Mouse (Mus musculus) neural tube, embryonic 11.5 days (tissue): ENCODE data around the gene Dglucy. TPM values are rescaled to one million over a fixed set of nuclear protein-coding genes. Genes with fewer than 3 reads are reported as not detected.
"Not testable (repeated sequence)": the region's sequence is repeated elsewhere in the genome, so short reads cannot be mapped to it uniquely, and the experiment has no call there.

Experiments
- ATAC-seq: fragments of 200-750 bp; cut with Nextera tagmentation; 2 replicates; pipeline ENCODE4 v1.8.0; 2017; ENCODE audit warnings: moderate number of reproducible peaks, mild to moderate bottlenecking, moderate TSS enrichment, moderate library complexity; ENCODE audit not compliant: insufficient read depth, low FRiP score, low TSS enrichment
- DNase-seq: peaks from one replicate; pipeline ENCODE4 v3.0.0-alpha.2; 2015; ENCODE audit warnings: low spot score
- H3K27ac ChIP-seq: fragments of 300-500 bp; sonication (generic); 2 replicates; pipeline ENCODE4 v1.5.1; 2014; ENCODE audit warnings: low read depth, mild to moderate bottlenecking, low read length
- H3K27me3 ChIP-seq: fragments of 300-500 bp; sonication (generic); 2 replicates; pipeline ENCODE4 v1.6.1; 2014; ENCODE audit warnings: mild to moderate bottlenecking, low read length, mixed read lengths; ENCODE audit not compliant: control insufficient read depth, insufficient read depth
- H3K36me3 ChIP-seq: fragments of 300-500 bp; sonication (generic); 2 replicates; pipeline ENCODE4 v1.6.1; 2014; ENCODE audit warnings: mild to moderate bottlenecking, low read length, moderate library complexity, mixed read lengths; ENCODE audit not compliant: control insufficient read depth, insufficient read depth
- H3K4me1 ChIP-seq: fragments of 300-500 bp; sonication (generic); 2 replicates; pipeline ENCODE4 v1.6.1; 2014; ENCODE audit warnings: low read length, mixed read lengths; ENCODE audit not compliant: control insufficient read depth, insufficient read depth
- H3K4me2 ChIP-seq: fragments of 300-500 bp; sonication (generic); 2 replicates; pipeline ENCODE4 v1.6.1; 2014; ENCODE audit warnings: low read depth, mild to moderate bottlenecking, moderate library complexity
- H3K4me3 ChIP-seq: fragments of 300-500 bp; sonication (generic); 2 replicates; pipeline ENCODE4 v1.5.1; 2014; ENCODE audit warnings: low read depth, low read length
- H3K9ac ChIP-seq: fragments of 300-500 bp; sonication (generic); 2 replicates; pipeline ENCODE4 v1.6.1; 2014; ENCODE audit warnings: mild to moderate bottlenecking, low read length
- H3K9me3 ChIP-seq: fragments of 300-500 bp; sonication (generic); 2 replicates; pipeline ENCODE4 v1.6.1; 2016; ENCODE audit warnings: low read length; ENCODE audit not compliant: control insufficient read depth
- WGBS: fragments of 180-500 bp; shearing (Covaris S2); extraction: QIAGEN DNeasy Blood & Tissue Kit; methylation state at CpG from one replicate; pipeline ENCODE4 v1.1.7; 2014; 5-methylcytosine and 5-hydroxymethylcytosine counted together
- polyA plus RNA-seq: library from polyadenylated mRNA; unstranded; fragments of >200 nt; fragmentation: Nextera tagmentation; extraction: Ambion mirVana; gene quantifications from 2 replicates; pipeline ENCODE4 v1.2.1, GENCODE M21; 2014

Gene Dglucy
- polyA plus RNA-seq, 1 experiment from 2014 or later: 0.73 TPM

- Histone ChIP-seq H3K27me3 (no peaks in the 10 kb centered on the region), H3K9me3 (no peaks in the 10 kb centered on the region), H3K36me3 (no peaks in the 10 kb centered on the region), H3K27ac (no peak overlapping the region), H3K9ac (no peak overlapping the region), H3K4me2 (no peak overlapping the region), H3K4me3 (no peak overlapping the region), H3K4me1 (no peaks in the 10 kb centered on the region)
- ATAC-seq (no peak), DNase-seq (no peak)
- 85% methylated on average over 6 of the region's 6 CpGs for WGBS
Observed at GRCm38 (mm10) chr12:100791425-100791824, 12.6 kb downstream of the Dglucy start.

GRCm38 (mm10) chr12:100794450-100795230 lies 15.8 kb downstream of the Dglucy start:
- 61% methylated on average over 7 of the region's 7 CpGs for WGBS
- ATAC-seq (no peak), DNase-seq (no peak)
- no peaks in the 10 kb centered on the region for H3K36me3 ChIP-seq
- no peaks in the 10 kb centered on the region for H3K4me1 ChIP-seq
- no peaks in the 10 kb centered on the region for H3K9me3 ChIP-seq
- no peak overlapping the region for H3K9ac ChIP-seq
- no peak overlapping the region for H3K27ac ChIP-seq
- no peaks in the 10 kb centered on the region for H3K27me3 ChIP-seq
- H3K4me3 ChIP-seq: no peak overlapping the region
- no peak overlapping the region for H3K4me2 ChIP-seq

- H3K4me2 ChIP-seq: no peak overlapping the region
- H3K27ac ChIP-seq: no peak overlapping the region
- no peaks in the 10 kb centered on the region for H3K36me3 ChIP-seq
- DNase-seq (no peak), ATAC-seq (no peak)
- WGBS: 86% methylated on average over 7 of the region's 7 CpGs
- H3K4me3 ChIP-seq: no peak overlapping the region
- no peak overlapping the region for H3K9ac ChIP-seq
- H3K9me3 ChIP-seq: no peaks in the 10 kb centered on the region
- no peaks in the 10 kb centered on the region for H3K27me3 ChIP-seq
- H3K4me1 ChIP-seq: no peaks in the 10 kb centered on the region
Observed at GRCm38 (mm10) chr12:100795390-100796036, 16.7 kb downstream of the Dglucy start.

- H3K4me2 ChIP-seq, ATAC-seq: not testable (repeated sequence)
Observed at GRCm38 (mm10) chr12:100803391-100803790, 24.5 kb downstream of the Dglucy start.

GRCm38 (mm10) chr12:100807280-100807679 lies 28.4 kb downstream of the Dglucy start:
- Histone ChIP-seq H3K27me3 (no peaks in the 10 kb centered on the region), H3K4me3 (no peak overlapping the region), H3K9ac (no peak overlapping the region), H3K4me1 (no peaks in the 10 kb centered on the region), H3K4me2 (no peak overlapping the region), H3K36me3 (no peaks in the 10 kb centered on the region), H3K27ac (no peak overlapping the region), H3K9me3 (no peaks in the 10 kb centered on the region)
- DNase-seq (no peak), ATAC-seq (no peak)
- 83% methylated on average over 7 of the region's 7 CpGs for WGBS

More at GRCm38 (mm10) chr12:100803391-100803790, 24.5 kb downstream of the Dglucy start:
- H3K9me3 ChIP-seq, H3K9ac ChIP-seq, H3K36me3 ChIP-seq, H3K4me3 ChIP-seq, DNase-seq, H3K27me3 ChIP-seq, H3K27ac ChIP-seq, H3K4me1 ChIP-seq: not testable (repeated sequence)
- 96% methylated on average over 17 of the region's 19 CpGs for WGBS

GRCm38 (mm10) chr12:100808609-100809280 lies 29.9 kb downstream of the Dglucy start:
- Histone ChIP-seq H3K36me3 (no peaks in the 10 kb centered on the region), H3K9me3 (no peaks in the 10 kb centered on the region), H3K27me3 (no peaks in the 10 kb centered on the region), H3K27ac (no peak overlapping the region), H3K4me2 (no peak overlapping the region), H3K4me3 (no peak overlapping the region), H3K4me1 (no peaks in the 10 kb centered on the region), H3K9ac (no peak overlapping the region)
- WGBS: 52% methylated on average over 13 of the region's 13 CpGs
- no peak for DNase-seq
- ATAC-seq: no peak

- DNase-seq (no peak), ATAC-seq (no peak)
Observed at GRCm38 (mm10) chr12:100810542-100810941, 31.7 kb downstream of the Dglucy start.

GRCm38 (mm10) chr12:100813901-100814300 lies 35.0 kb downstream of the Dglucy start:
- ATAC-seq (no peak), DNase-seq (no peak)
- H3K4me3 ChIP-seq: no peak overlapping the region
- no peaks in the 10 kb centered on the region for H3K4me1 ChIP-seq
- 94% methylated on average over 2 of the region's 2 CpGs for WGBS
- no peak overlapping the region for H3K9ac ChIP-seq
- H3K9me3 ChIP-seq: no peaks in the 10 kb centered on the region
- H3K36me3 ChIP-seq: no peaks in the 10 kb centered on the region
- no peaks in the 10 kb centered on the region for H3K27me3 ChIP-seq
- no peak overlapping the region for H3K27ac ChIP-seq
- H3K4me2 ChIP-seq: no peak overlapping the region

More at GRCm38 (mm10) chr12:100810542-100810941, 31.7 kb downstream of the Dglucy start:
- Histone ChIP-seq H3K4me2 (no peak overlapping the region), H3K9me3 (no peaks in the 10 kb centered on the region), H3K36me3 (no peaks in the 10 kb centered on the region), H3K4me1 (no peaks in the 10 kb centered on the region), H3K9ac (no peak overlapping the region), H3K27ac (no peak overlapping the region), H3K4me3 (no peak overlapping the region), H3K27me3 (no peaks in the 10 kb centered on the region)
- WGBS: 95% methylated on average over 11 of the region's 11 CpGs
